Mouse (Mus musculus): ENCODE results near the gene Gm11020. TPM values are rescaled to one million over a fixed set of nuclear protein-coding genes. Genes with fewer than 3 reads are reported as not detected.
"Not testable (repeated sequence)": the region's sequence is repeated elsewhere in the genome, so short reads cannot be mapped to it uniquely, and the experiment has no call there.

The Gm11020 gene
- not detected in 2 replicates for total RNA-seq (2021)
- long read RNA-seq, experiment 1, result 0 reads
- long read RNA-seq, experiment 2, result 0 reads

GRCm38 (mm10) chr8:104321267-104321666, at the start of gene Gm11020:
TSS of gene Gm11020 (plus strand) at chr8:104321567.
- DNase-seq, result not testable (repeated sequence)

GRCm38 (mm10) chr8:104293081-104293480, 28.3 kb upstream of the Gm11020 start, which contains the start of gene Cmtm2a:
TSS of gene Cmtm2a (minus strand) at chr8:104293181.
- peak; percentile 24 for DNase-seq

- no peak for DNase-seq
These were observed 27.0 kb upstream of the Gm11020 start for GRCm38 (mm10) chr8:104294396-104294795.

GRCm38 (mm10) chr8:104301577-104301976, 19.8 kb upstream of the Gm11020 start:
- not testable (repeated sequence) for DNase-seq

GRCm38 (mm10) chr8:104302536-104302935, 18.8 kb upstream of the Gm11020 start:
- not testable (repeated sequence) for DNase-seq

- DNase-seq, result no peak
These were observed 16.4 kb upstream of the Gm11020 start for GRCm38 (mm10) chr8:104304962-104305361.

- DNase-seq, result not testable (repeated sequence)
These were observed 13.0 kb upstream of the Gm11020 start for GRCm38 (mm10) chr8:104308341-104308740.

- peak; percentile 79 for DNase-seq
These were observed 11.8 kb upstream of the Gm11020 start, which contains the start of the genes Gm45711 and Cmtm1 for GRCm38 (mm10) chr8:104309441-104310155. TSS of gene Gm45711 (minus strand) at chr8:104310081. TSS of gene Cmtm1 (minus strand) at chr8:104310145.

- not testable (repeated sequence) for DNase-seq
These were observed 9.3 kb upstream of the Gm11020 start for GRCm38 (mm10) chr8:104312023-104312422.

- no peak for DNase-seq
These were observed 8.1 kb upstream of the Gm11020 start for GRCm38 (mm10) chr8:104313311-104313710.

- DNase-seq, result not testable (repeated sequence)
These were observed 563 bp downstream of the Gm11020 start, which contains the start of gene Cmtm2b for GRCm38 (mm10) chr8:104321930-104322329. TSS of gene Cmtm2b (plus strand) at chr8:104322230.

GRCm38 (mm10) chr8:104332665-104333631, 11.6 kb downstream of the Gm11020 start:
- DNase-seq, result no peak

GRCm38 (mm10) chr8:104333786-104334185, 12.4 kb downstream of the Gm11020 start:
- DNase-seq, result no peak

GRCm38 (mm10) chr8:104334196-104334595, 12.8 kb downstream of the Gm11020 start:
- no peak for DNase-seq

GRCm38 (mm10) chr8:104336806-104337205, 15.4 kb downstream of the Gm11020 start:
- no peak for DNase-seq

GRCm38 (mm10) chr8:104337890-104338289, 16.5 kb downstream of the Gm11020 start:
- DNase-seq, result no peak

GRCm38 (mm10) chr8:104339229-104339982, 18.0 kb downstream of the Gm11020 start, which contains the start of gene Cmtm3:
TSS of gene Cmtm3 (plus strand) at chr8:104339410.
- DNase-seq, result peak; percentile 42

- no peak for DNase-seq
These were observed 18.5 kb downstream of the Gm11020 start for GRCm38 (mm10) chr8:104339983-104340232.

GRCm38 (mm10) chr8:104340233-104341105, 19.1 kb downstream of the Gm11020 start:
- peak; percentile 93 for DNase-seq

- DNase-seq, result peak; percentile 88
These were observed 19.8 kb downstream of the Gm11020 start for GRCm38 (mm10) chr8:104341106-104341561.

GRCm38 (mm10) chr8:104341678-104342077, 20.3 kb downstream of the Gm11020 start:
- DNase-seq, result no peak

Measured in adrenal gland, postnatal 14 days (tissue).